Mouse (Mus musculus): Measurements from ENCODE around the gene Casp8.
"Not testable (repeated sequence)": the region's sequence is repeated elsewhere in the genome, so short reads cannot be mapped to it uniquely, and the experiment has no call there.

- TF ChIP-seq TCF12 (IDR thresholded peaks at IDR 0.05; ENCODE audit: low read depth, low read length); SIN3A (IDR thresholded peaks at IDR 0.05; ENCODE audit: low read length); RAD21 (IDR thresholded peaks at IDR 0.05; ENCODE audit: low read depth, low read length); ZMIZ1 (IDR thresholded peaks at IDR 0.05; ENCODE audit: low read depth, low read length); CTCF (conservative IDR thresholded peaks at IDR 0.05 in 1 of 2, IDR thresholded peaks at IDR 0.05 in 1 of 2; ENCODE audit: low read depth in 2 of 2, low read length in 2 of 2); CHD1 (IDR thresholded peaks at IDR 0.05; ENCODE audit: low read depth, low read length); ETS1 (conservative IDR thresholded peaks at IDR 0.05; ENCODE audit: low read depth, low read length); HCFC1 (IDR thresholded peaks at IDR 0.05; ENCODE audit: low read depth, low read length); ZC3H11A (IDR thresholded peaks at IDR 0.05; ENCODE audit: low read depth, low read length); POLR2A (IDR thresholded peaks at IDR 0.05; ENCODE audit: low read depth, low read length); ZNF384 (IDR thresholded peaks at IDR 0.05; ENCODE audit: low read depth, low read length); IRF4 (IDR thresholded peaks at IDR 0.05; ENCODE audit: low read depth, low read length); EP300 (IDR thresholded peaks at IDR 0.05; ENCODE audit: low read length): not testable (repeated sequence)
Observed at GRCm38 (mm10) chr1:58860586-58860985, 65.4 kb downstream of the Casp8 start.
